Mouse (Mus musculus): Measurements from ENCODE around the gene Slc8a3. TPM values are rescaled to one million over a fixed set of nuclear protein-coding genes. Genes with fewer than 3 reads are reported as not detected.

Slc8a3 gene
- polyA plus RNA-seq, 1 experiment from 2014 or later, result 7.7 TPM

DNA sequence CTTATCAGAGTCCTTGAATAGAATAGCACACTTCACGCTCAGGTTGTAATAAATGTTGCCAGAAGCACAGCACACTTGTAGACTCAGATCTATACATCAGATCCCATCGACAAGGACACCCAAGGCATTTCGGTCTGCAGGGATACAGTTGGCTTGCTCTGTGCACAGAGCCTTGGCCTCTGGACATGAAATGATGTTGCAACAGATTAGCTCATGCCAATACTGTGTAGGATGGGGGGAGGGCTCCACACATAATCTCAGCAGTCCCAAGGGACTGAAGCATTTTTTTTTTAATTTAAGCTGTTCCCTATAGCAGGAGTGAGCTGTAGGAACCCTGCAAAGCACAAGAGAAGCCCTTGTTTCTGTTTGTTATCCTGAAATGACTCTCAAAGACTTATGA, 74.8 kb downstream of the Slc8a3 start:
- ATAC-seq (ENCODE audit: low read depth) (no peak), DNase-seq (ENCODE audit: low spot score) (no peak)
- Histone ChIP-seq H3K4me3 (ENCODE audit: low read depth, low read length) (no peak overlapping the region), H3K4me1 (ENCODE audit: control insufficient read depth, insufficient read depth, low read length) (no peaks in the 10 kb centered on the region), H3K27me3 (replicated peaks; ENCODE audit: control insufficient read depth, insufficient read depth, low read length) (no peaks in the 10 kb centered on the region), H3K27ac (replicated peaks; ENCODE audit: low read depth, low read length) (no peak overlapping the region), H3K36me3 (ENCODE audit: control insufficient read depth, insufficient read depth, low read length) (no peaks in the 10 kb centered on the region), H3K9me3 (ENCODE audit: control insufficient read depth, low read length) (no peaks in the 10 kb centered on the region), H3K4me2 (ENCODE audit: low read depth, low read length) (no peak overlapping the region), H3K9ac (ENCODE audit: low read depth, low read length) (no peak overlapping the region)
- WGBS, result 84% methylated on average over 3 of the region's 3 CpGs

DNA sequence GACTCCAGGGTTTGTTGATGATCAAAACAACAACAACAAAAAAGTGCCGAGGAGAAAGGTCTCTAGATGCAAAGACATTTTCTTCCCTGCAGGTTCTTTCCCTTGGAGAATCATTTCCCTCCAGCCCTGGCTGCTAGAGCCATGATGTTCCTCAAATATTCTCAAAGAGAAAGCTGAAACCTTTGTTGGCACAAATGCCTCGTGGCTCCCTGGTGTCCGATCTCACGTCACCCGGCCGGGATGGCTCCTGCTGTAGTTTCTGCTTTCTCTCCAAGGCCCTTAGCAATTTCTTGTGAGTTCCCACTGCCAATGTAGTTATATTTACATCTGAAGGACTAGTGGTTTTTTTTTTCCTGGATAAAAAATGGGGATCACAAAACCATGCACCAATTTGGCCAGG, 87.6 kb downstream of the Slc8a3 start:
- Histone ChIP-seq H3K27ac (replicated peaks; ENCODE audit: low read depth, low read length) (no peak overlapping the region), H3K27me3 (replicated peaks; ENCODE audit: control insufficient read depth, insufficient read depth, low read length) (no peaks in the 10 kb centered on the region), H3K9me3 (ENCODE audit: control insufficient read depth, low read length) (no peaks in the 10 kb centered on the region), H3K4me3 (ENCODE audit: low read depth, low read length) (no peak overlapping the region), H3K9ac (ENCODE audit: low read depth, low read length) (no peak overlapping the region), H3K36me3 (ENCODE audit: control insufficient read depth, insufficient read depth, low read length) (no peaks in the 10 kb centered on the region), H3K4me2 (ENCODE audit: low read depth, low read length) (no peak overlapping the region), H3K4me1 (ENCODE audit: control insufficient read depth, insufficient read depth, low read length) (no peaks in the 10 kb centered on the region)
- ATAC-seq (ENCODE audit: low read depth), result no peak
- DNase-seq (ENCODE audit: low spot score), result no peak
- 62% methylated on average over 6 of the region's 6 CpGs for WGBS

DNA sequence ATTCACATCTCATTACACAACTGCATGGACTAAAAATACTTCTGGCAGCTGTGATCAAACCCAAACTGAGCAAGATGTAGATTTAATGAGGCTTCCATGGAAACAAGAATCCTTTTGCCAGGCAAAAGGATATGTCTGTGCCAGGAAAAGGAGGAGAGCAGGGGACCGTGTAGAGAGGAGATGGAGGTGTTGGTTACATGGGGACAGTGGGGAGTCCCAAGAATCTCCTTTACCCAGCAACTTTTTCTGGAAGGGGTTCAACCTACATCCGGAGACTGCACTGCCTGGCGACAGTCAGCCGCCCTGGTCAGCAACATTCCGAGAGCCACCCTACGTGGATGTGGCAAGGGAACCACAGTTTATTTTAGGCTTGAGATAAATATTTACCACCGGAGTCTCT, 88.0 kb downstream of the Slc8a3 start:
- H3K4me2 ChIP-seq (ENCODE audit: low read depth, low read length), result no peak overlapping the region
- 66% methylated on average over 7 of the region's 7 CpGs for WGBS
- H3K4me3 ChIP-seq (ENCODE audit: low read depth, low read length), result no peak overlapping the region
- no peak overlapping the region for H3K27ac ChIP-seq (replicated peaks; ENCODE audit: low read depth, low read length)
- no peaks in the 10 kb centered on the region for H3K36me3 ChIP-seq (ENCODE audit: control insufficient read depth, insufficient read depth, low read length)
- no peak for DNase-seq (ENCODE audit: low spot score)
- H3K9ac ChIP-seq (ENCODE audit: low read depth, low read length), result no peak overlapping the region
- no peak for ATAC-seq (ENCODE audit: low read depth)
- H3K27me3 ChIP-seq (replicated peaks; ENCODE audit: control insufficient read depth, insufficient read depth, low read length), result no peaks in the 10 kb centered on the region
- no peaks in the 10 kb centered on the region for H3K9me3 ChIP-seq (ENCODE audit: control insufficient read depth, low read length)
- H3K4me1 ChIP-seq (ENCODE audit: control insufficient read depth, insufficient read depth, low read length), result no peaks in the 10 kb centered on the region

DNA sequence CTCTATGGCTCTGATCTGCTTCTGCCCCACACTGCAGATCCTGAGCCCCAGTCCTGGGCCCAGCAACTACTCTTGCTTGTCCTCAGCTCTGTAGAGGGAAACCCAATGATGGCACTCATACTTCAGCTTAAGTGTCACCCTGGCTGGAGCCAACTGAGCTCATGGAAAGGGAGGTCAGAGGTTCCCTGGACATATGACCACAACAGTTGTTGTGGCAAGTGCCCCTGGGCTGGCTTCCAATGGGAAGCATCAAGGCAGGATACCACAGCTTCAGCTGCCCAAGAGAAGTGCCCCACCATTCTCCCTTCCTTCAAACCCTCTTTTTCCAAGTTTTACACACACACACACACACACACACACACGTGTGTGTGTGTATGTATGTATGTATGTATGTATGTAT, 88.5 kb downstream of the Slc8a3 start:
- Histone ChIP-seq H3K9ac (ENCODE audit: low read depth, low read length) (no peak overlapping the region), H3K4me2 (ENCODE audit: low read depth, low read length) (no peak overlapping the region), H3K36me3 (ENCODE audit: control insufficient read depth, insufficient read depth, low read length) (no peaks in the 10 kb centered on the region), H3K4me3 (ENCODE audit: low read depth, low read length) (no peak overlapping the region), H3K4me1 (ENCODE audit: control insufficient read depth, insufficient read depth, low read length) (no peaks in the 10 kb centered on the region), H3K9me3 (ENCODE audit: control insufficient read depth, low read length) (no peaks in the 10 kb centered on the region), H3K27ac (replicated peaks; ENCODE audit: low read depth, low read length) (no peak overlapping the region), H3K27me3 (replicated peaks; ENCODE audit: control insufficient read depth, insufficient read depth, low read length) (no peaks in the 10 kb centered on the region)
- ATAC-seq (ENCODE audit: low read depth) (no peak), DNase-seq (ENCODE audit: low spot score) (no peak)
- WGBS, result 100% methylated on average over 1 of the region's 1 CpGs

DNA sequence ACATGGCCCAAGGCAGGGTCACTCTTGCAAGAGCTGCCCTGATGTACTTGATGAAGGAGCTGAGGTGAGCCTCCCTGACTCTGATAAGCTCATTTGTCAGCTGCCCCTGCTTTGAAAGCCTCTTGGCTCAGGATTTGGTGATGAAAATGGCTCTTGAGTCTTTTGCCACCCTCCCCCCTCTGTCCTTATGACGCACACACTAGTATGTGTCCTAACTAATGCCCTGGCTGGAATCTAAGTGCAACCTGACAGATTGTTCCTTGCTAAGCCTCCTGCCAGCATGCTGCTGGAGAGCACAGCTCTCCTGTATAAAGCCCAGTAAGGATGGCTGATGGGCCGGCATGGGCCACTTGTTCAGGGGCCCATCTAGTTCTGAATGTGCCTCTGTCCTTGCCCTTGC, 91.3 kb downstream of the Slc8a3 start:
- WGBS, result 89% methylated on average over 2 of the region's 2 CpGs

DNA sequence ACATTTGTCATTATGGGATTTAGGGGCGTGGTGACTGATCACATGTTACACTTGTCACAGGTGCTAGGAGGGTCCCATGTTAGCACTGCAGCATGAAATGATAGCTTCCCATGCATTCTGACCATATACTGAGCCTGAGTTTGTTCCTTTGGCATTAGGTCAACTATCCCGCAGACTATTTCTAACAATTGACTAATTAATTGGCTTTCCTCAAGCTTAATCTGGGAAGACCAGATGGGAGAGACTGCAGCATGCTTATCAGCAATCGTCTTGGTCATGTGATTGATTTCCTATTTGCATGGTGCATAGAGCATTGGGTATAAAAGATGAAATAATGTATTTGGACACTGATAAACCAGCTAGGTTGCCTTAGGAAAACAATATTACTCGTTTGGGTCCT, 91.9 kb downstream of the Slc8a3 start:
- Histone ChIP-seq H3K36me3 (ENCODE audit: control insufficient read depth, insufficient read depth, low read length) (no peaks in the 10 kb centered on the region), H3K4me2 (ENCODE audit: low read depth, low read length) (no peak overlapping the region), H3K9me3 (ENCODE audit: control insufficient read depth, low read length) (peaks cover 5% of the 10 kb centered on the region), H3K9ac (ENCODE audit: low read depth, low read length) (no peak overlapping the region), H3K4me1 (ENCODE audit: control insufficient read depth, insufficient read depth, low read length) (no peaks in the 10 kb centered on the region), H3K4me3 (ENCODE audit: low read depth, low read length) (no peak overlapping the region), H3K27me3 (replicated peaks; ENCODE audit: control insufficient read depth, insufficient read depth, low read length) (no peaks in the 10 kb centered on the region), H3K27ac (replicated peaks; ENCODE audit: low read depth, low read length) (no peak overlapping the region)
- ATAC-seq (ENCODE audit: low read depth) (no peak), DNase-seq (ENCODE audit: low spot score) (no peak)
- WGBS, result 81% methylated on average over 4 of the region's 4 CpGs

More for the DNA sequence above, 91.3 kb downstream of the Slc8a3 start:
- H3K27me3 ChIP-seq (replicated peaks; ENCODE audit: control insufficient read depth, insufficient read depth, low read length), result no peaks in the 10 kb centered on the region
- ATAC-seq (ENCODE audit: low read depth) (no peak), DNase-seq (ENCODE audit: low spot score) (no peak)
- no peak overlapping the region for H3K4me3 ChIP-seq (ENCODE audit: low read depth, low read length)
- H3K9me3 ChIP-seq (ENCODE audit: control insufficient read depth, low read length), result no peaks in the 10 kb centered on the region
- H3K36me3 ChIP-seq (ENCODE audit: control insufficient read depth, insufficient read depth, low read length), result no peaks in the 10 kb centered on the region
- no peaks in the 10 kb centered on the region for H3K4me1 ChIP-seq (ENCODE audit: control insufficient read depth, insufficient read depth, low read length)
- no peak overlapping the region for H3K4me2 ChIP-seq (ENCODE audit: low read depth, low read length)
- H3K9ac ChIP-seq (ENCODE audit: low read depth, low read length), result no peak overlapping the region
- no peak overlapping the region for H3K27ac ChIP-seq (replicated peaks; ENCODE audit: low read depth, low read length)

DNA sequence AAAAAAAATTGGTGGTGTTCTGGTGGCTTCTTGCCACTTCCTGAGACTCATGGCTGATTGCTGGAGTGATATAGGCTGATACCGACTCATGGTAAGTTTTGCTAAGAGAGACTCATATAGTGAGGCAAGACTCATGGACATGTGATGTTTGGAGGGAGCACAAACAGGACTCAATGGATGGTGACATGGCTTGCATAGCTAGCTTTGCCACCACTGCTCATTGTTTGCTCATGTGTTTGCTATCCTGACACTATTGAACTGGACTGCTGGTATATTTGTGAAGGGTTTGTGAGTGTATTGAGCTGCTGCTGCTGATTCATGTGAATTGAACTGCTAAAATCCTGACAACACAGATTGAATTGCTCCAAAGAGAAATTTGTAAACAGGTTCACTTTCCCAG, 95.8 kb downstream of the Slc8a3 start:
- Histone ChIP-seq H3K9me3 (ENCODE audit: control insufficient read depth, low read length) (peaks cover 5% of the 10 kb centered on the region), H3K36me3 (ENCODE audit: control insufficient read depth, insufficient read depth, low read length) (no peaks in the 10 kb centered on the region), H3K4me3 (ENCODE audit: low read depth, low read length) (no peak overlapping the region), H3K27ac (replicated peaks; ENCODE audit: low read depth, low read length) (no peak overlapping the region), H3K9ac (ENCODE audit: low read depth, low read length) (no peak overlapping the region), H3K4me2 (ENCODE audit: low read depth, low read length) (no peak overlapping the region), H3K27me3 (replicated peaks; ENCODE audit: control insufficient read depth, insufficient read depth, low read length) (no peaks in the 10 kb centered on the region), H3K4me1 (ENCODE audit: control insufficient read depth, insufficient read depth, low read length) (no peaks in the 10 kb centered on the region)
- 88% methylated on average over 1 of the region's 1 CpGs for WGBS
- DNase-seq (ENCODE audit: low spot score) (no peak), ATAC-seq (ENCODE audit: low read depth) (no peak)

DNA sequence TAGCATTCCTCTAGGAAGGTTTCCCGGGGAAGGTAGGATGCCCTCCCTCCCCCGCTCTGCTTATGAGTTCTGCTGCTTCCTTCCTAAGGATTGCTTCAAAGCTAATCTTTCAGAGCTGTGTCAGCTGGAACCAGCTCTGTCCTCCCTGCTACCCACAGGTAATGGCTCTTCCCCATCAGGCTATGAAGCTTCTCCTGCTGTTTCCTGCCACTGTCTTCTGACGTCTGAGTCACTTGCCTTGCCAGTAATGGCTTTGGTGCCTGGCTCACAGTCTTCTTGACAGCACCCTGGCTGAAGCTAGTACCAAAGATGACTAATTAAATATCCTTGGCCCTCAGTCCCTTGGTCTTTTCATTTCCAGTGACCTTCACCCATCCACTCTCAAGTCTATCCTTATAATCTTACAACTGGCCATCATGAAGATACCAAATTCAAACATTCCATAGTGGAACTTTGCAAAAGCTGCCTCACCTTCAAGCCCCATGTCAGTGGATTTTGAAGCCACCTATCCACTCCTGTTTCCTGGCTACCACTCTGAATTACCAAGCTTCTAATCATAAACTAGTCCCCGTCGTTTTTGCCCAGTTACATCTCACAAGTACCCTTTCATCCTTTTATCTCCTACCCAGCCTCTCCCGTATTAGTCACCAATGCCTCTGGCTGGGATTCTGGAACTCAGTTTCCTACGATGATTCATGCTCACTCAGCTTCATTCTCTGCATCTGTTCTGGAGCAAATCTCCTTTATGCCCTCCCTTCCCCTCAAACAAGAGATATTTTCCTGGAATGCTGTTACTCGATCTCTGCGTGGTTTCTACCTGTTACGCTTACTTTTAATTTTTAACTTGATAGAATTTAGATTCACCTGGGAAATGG, 97.3 kb downstream of the Slc8a3 start:
- WGBS, result 84% methylated on average over 10 of the region's 10 CpGs
- Histone ChIP-seq H3K36me3 (ENCODE audit: control insufficient read depth, insufficient read depth, low read length) (no peaks in the 10 kb centered on the region), H3K4me3 (ENCODE audit: low read depth, low read length) (no peak overlapping the region), H3K9ac (ENCODE audit: low read depth, low read length) (no peak overlapping the region), H3K4me2 (ENCODE audit: low read depth, low read length) (no peak overlapping the region), H3K9me3 (ENCODE audit: control insufficient read depth, low read length) (peaks cover 5% of the 10 kb centered on the region), H3K4me1 (ENCODE audit: control insufficient read depth, insufficient read depth, low read length) (no peaks in the 10 kb centered on the region), H3K27ac (replicated peaks; ENCODE audit: low read depth, low read length) (no peak overlapping the region), H3K27me3 (replicated peaks; ENCODE audit: control insufficient read depth, insufficient read depth, low read length) (no peaks in the 10 kb centered on the region)
- ATAC-seq (ENCODE audit: low read depth), result no peak
- no peak for DNase-seq (ENCODE audit: low spot score)

DNA sequence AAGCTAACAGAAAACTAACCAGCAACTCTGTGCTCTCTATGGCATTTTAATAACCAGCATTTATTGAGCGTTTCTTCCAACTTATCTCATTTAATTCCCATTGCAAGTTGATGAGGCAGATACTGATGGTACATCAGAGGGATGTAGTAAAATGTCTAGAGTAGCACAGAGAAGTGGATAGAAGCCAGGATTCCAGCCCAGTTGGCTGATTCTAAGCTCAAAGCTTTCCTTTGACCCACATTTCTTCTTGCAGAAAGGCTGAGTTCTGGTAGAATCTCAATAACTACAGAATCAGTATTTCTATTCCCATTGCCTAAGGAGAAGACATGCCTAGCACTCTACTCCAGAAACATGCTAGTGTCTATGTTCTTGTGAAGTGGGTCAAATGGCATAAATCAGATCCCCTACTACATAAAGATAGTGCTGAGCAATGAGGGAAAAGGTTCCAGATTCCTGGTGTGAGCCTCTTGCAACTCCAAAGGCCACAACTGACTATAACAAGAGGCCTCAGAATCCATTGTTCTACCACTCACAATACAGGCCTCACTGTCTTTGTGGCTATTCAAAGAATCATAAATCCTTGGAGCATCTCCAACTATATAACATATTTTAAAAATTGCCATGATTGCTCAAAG, 99.1 kb downstream of the Slc8a3 start:
- DNase-seq (ENCODE audit: low spot score) (no peak), ATAC-seq (ENCODE audit: low read depth) (no peak)
- Histone ChIP-seq H3K9ac (ENCODE audit: low read depth, low read length) (no peak overlapping the region), H3K36me3 (ENCODE audit: control insufficient read depth, insufficient read depth, low read length) (no peaks in the 10 kb centered on the region), H3K4me3 (ENCODE audit: low read depth, low read length) (no peak overlapping the region), H3K4me1 (ENCODE audit: control insufficient read depth, insufficient read depth, low read length) (no peaks in the 10 kb centered on the region), H3K9me3 (ENCODE audit: control insufficient read depth, low read length) (peaks cover 5% of the 10 kb centered on the region), H3K4me2 (ENCODE audit: low read depth, low read length) (no peak overlapping the region), H3K27ac (replicated peaks; ENCODE audit: low read depth, low read length) (no peak overlapping the region), H3K27me3 (replicated peaks; ENCODE audit: control insufficient read depth, insufficient read depth, low read length) (no peaks in the 10 kb centered on the region)
- 88% methylated on average over 1 of the region's 1 CpGs for WGBS
